Mouse (Mus musculus): ENCODE measurements around the gene St5.
A peak's percentile ranks its signal among the peaks of the same experiment; 100 is the strongest.

St5 gene

GRCm38 (mm10) chr7:109636086-109636792 lies 67.2 kb downstream of the St5 start:
- DNase-seq, result no peak

- no peak for DNase-seq
Measured at GRCm38 (mm10) chr7:109633404-109634085, 69.9 kb downstream of the St5 start.

- DNase-seq, result no peak
Measured at GRCm38 (mm10) chr7:109631330-109631729, 72.1 kb downstream of the St5 start.

DNA sequence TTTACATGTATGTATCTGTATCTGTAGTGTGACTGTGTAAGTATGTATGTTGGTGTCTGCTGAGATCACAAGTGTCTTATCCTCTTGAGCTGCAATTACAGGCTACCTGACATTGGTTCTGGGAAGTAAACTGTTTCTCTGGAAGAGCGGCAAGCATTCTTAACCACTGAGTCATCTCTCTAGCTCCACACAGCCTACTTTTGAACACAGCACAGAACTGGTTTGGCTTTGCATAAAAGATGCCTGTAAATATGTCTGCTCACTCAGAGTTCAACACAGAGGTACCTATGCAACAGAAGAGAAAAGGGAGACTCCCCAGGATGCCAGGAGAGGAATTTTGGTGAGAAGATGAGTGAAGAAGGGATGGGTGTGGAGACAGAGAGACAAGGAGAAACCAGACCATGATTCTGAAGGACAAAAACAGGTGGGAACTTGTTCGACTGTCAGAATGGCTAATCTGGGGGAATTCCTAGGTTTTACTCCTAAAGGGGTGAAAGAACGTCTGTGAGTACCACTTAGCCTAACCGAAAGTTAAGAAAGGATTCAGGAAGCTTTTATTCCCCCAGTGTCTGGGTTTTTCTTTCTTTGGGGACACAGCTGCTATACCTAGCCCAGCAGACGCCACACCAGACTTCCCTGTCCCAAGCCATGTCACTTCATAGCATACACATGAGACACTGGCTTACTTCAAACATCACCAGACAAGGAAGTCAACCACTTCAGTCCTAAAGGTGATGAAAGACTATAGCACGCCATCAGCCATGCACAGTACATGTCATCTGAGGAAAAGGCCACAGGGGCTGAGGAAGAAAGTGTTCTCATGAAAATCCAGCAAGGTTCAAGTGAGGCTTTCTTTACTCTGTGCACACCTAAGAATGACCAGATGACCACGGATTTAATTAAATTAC lies 73.3 kb downstream of the St5 start:
- no peak for DNase-seq

DNA sequence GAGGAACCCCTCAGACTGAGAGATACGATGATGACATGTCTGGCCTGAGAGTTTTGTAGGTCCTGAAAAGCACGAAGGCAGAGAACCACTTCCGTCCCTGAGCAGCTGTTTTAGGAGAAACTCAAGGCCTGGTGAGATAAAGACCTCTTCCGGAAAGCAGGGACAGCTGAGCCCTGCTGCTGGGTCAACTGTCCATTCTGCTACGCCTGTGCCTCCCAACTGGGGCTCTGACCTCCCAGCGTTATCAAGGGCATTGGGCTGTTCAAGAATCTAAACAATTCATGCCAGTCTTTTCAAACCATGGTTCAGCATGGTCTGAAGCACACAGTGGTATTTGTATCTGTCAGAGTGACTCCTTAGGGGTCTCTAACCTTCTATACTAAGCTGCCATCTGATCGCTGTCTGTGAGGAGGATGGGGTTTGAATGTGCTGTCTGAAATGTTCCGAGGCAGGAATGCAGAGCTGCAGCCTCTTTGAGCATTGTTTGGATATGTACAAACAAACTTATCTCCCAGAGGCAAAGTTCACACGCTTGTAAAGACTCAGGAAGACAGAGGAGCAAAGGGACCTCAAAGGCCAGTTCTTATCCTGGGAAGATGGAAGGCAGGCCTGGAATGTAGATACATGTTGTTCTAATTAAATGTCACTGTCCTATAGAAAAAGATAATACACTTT lies 74.3 kb downstream of the St5 start:
- peak; percentile 39 for DNase-seq

DNA sequence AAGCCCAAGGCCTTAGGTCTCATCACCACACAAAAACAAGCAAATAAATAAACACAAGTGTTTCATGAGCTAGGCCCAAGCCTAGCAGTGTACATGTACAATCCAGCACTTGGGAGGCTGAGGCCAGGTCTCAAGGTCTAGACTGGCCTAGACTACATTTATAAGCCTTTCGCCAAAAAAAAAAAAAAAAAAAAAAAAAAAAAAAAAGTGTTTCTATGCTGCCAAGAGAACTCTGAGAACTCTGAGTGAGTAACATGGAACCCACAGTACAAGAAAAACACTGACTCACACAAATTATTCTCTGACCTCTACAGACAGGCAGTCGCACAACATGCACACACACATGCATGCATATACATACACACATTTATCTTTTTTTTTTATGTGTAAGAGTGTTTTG lies 75.6 kb downstream of the St5 start:
- no peak for DNase-seq

- no peak for DNase-seq
Measured at GRCm38 (mm10) chr7:109622234-109622838, 81.1 kb downstream of the St5 start.

DNA sequence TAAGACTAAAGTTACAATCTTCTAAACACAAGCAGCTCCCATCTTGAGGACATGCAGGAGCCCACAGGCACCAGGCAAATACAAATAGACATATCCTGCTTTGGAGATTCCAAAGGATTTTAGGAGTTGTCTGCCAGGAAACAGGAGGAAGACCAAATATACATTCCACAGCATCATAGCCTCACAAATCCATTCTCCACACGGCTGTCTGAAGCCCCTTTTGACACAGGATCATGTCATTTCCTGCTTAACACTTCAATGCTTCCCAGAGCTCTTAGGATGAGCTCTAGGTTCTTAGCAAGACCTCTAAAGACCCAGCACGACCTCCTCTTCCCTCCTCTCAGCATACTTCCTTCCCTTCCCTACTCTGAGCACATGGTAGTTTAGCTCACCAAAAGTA lies 82.4 kb downstream of the St5 start:
- DNase-seq, result no peak

GRCm38 (mm10) chr7:109620288-109620687 lies 83.1 kb downstream of the St5 start:
- no peak for DNase-seq

DNA sequence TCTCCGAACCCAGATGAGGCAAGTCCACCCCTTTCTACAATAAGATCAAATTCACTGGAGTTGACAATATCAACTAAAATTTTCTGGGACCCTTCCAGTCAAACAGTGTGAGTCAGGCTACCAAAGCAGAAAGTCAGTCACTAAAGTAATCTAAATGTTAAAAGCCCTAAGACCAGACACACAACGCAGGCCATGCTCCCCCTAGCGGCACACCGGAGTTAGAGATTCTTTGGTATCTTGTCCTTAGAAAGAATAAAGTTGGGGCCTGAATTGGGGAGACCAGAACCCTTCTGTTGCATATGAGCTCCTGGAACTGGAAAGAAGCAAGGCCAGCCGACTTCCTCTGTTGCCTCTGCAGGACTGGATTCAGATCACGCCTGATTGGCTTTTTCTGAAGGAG lies 84.7 kb downstream of the St5 start:
- DNase-seq, result peak; percentile 86

DNA sequence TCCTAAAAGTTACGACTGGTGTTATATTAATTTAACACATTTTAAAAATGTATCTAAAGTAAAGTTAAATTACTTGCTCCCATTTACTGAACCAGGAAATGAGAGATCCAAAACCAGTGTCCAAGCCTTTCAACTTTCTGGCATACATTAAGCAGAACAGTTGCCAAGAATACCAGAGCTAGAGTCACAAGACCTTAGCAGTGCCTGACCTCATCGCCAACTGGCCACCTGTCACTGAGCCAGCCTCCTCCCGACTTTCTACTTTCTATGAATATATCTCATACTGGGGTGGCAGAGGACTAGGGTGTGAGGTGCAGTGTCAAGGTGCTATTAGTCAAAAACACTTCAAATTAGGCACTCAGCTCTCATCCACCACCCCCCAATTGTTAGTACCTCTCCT lies 85.6 kb downstream of the St5 start:
- DNase-seq, result no peak

- peak; percentile 68 for DNase-seq
Measured at GRCm38 (mm10) chr7:109616034-109616979, 87.1 kb downstream of the St5 start.

- DNase-seq, result no peak
Measured at GRCm38 (mm10) chr7:109615601-109616000, 87.8 kb downstream of the St5 start.

DNA sequence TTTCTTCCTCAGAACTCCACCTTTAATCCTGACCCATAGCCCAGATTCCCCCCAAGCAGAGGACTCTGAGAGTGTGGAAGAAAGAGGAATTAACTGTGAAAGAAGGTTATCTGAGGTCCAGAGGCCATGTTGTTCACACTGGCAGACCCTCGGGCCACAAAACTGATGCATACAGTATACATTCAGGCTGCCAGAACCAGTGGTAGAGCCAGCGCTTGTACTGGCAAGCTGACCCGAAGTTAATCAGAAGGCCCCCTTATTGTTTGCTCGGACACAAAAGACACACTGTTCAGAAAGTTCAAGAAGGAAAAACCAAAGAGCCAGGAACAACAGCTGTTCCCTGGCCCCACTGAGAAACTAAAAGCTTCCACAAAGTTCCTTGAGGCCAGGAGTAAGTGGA lies 88.5 kb downstream of the St5 start:
- no peak for DNase-seq

GRCm38 (mm10) chr7:109613531-109614021 lies 89.8 kb downstream of the St5 start:
- no peak for DNase-seq

DNA sequence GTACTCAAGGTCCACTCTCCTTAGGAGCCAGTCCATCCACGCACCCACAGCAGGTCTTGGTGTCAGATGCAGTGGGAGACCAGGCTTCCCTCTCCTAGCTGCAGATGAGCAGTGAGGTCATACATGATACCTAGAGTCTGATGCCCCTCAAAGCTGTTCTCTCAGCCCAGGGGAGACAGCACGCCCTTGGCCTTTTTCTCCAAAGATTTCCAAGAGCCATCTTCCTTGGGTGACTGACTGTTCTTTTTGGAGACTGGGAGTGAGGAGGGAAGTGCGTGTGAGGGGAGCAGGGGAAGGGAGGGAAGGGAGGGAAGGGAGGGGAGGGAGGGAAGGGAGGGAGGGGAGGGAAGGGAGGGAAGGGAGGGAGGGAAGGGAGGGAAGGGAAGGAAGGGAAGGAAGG lies 90.4 kb downstream of the St5 start:
- no peak for DNase-seq

DNA sequence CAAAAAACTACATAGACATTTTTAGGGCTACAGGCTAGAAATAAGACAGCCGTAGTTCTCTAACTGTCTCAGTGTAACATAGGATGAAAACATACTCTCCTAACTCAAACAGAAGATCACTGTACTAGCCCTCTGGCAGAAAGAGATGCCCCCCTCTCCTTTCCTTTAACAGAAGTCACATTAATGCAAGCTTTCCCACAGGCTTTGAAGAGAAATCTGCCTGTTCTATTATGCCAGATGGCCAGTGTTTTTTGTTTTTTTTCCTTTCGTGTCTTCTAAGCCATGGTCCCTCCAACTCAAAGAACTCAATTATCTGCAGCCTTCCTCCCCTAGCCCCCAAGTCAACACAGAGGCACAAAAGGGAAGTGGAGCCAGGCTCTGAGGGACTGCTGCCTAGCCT lies 90.9 kb downstream of the St5 start:
- no peak for DNase-seq

DNA sequence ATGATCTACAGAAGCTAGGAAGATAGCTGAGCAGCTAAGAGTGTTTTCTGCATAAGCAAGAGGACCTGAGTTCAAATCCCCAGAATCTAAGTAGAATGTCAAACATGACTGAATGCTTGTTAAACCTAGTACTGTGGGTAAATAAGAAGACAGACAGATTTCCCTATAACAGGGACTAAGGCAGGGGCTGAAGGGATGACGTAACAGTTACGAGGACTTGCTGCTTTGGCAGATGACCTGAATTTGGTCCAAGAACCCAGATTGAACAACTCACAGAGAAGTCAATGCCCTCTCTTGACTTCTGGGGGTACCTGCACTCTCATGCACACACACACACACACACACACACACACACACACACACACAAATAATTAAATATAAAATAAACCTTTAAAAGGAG lies 93.1 kb downstream of the St5 start:
- DNase-seq, result no peak

DNA sequence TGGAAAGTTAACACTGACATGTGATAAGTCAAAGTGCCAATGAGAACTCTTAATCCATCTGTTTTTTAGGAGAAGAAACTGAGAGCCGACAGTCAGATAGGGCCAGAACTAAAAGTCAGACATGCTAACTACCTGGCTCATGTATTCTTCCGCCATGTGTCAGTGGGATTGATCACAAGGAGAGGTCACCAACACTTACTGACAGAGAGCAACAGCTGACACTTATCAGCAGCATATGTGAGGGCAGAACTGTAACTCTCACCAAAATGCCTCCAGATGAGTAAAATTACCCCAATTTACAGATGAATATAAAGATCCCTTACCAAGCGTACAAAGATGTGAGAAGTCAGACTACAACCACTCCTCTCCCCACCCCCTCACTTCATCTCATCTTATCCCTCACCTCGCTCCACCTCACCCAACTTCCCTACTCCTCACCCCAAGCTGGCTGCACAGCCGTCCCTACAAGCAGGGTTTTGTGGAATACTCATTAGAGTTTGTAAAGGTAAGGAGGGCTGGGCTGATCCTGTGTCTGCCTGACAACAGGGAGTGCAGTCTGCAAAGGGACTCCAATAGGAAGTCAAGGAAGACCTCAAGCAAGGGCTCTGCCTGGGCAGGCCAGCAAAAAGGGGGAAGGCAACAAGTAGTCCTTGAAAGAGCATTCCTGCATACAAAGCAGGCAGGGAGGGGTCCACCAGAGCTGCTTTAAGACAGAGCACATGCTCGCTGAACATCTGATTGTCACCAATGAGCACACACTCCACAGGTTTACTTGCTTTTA lies 93.7 kb downstream of the St5 start:
- DNase-seq, result no peak

DNA sequence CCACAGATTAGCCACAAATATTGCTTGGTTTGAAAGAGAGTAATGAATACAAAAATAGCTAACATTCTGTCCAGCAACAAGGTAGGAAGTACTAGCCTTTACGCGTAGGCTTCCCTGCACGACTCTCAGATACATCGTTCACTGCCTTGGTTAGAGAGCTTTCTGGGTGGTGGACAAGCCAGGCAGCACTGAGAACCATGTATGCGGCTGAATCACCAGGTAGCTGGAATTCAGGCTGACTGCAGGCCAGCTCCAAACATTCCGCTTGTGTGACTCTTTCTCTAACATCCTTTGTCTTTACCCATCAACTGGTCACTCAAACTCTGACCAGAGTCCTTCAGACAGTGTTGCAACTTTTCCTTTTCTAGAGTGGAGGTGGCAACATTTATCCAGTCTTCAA lies 94.6 kb downstream of the St5 start:
- no peak for DNase-seq
